Mouse (Mus musculus) heart, postnatal 0 days (tissue): ENCODE results near the gene Myo16. TPM values are rescaled to one million over a fixed set of nuclear protein-coding genes. Genes with fewer than 3 reads are reported as not detected.

Experiments
- ATAC-seq: fragments of 200-750 bp; cut with Nextera tagmentation; 2 replicates; pipeline ENCODE4 v1.8.0; 2017; ENCODE audit warnings: low read depth, moderate number of reproducible peaks, moderate library complexity; ENCODE audit not compliant: insufficient read depth
- DNase-seq: peaks from one replicate; pipeline ENCODE4 v3.0.0-alpha.2; 2016; ENCODE audit warnings: low spot score
- H3K27ac ChIP-seq: fragments of 300-500 bp; sonication (generic); 2 replicates; pipeline ENCODE4 v1.5.1; 2014; ENCODE audit warnings: low read depth, mild to moderate bottlenecking
- H3K27me3 ChIP-seq: fragments of 300-500 bp; sonication (generic); 2 replicates; pipeline ENCODE4 v1.6.1; 2014; ENCODE audit warnings: low read length, mixed read lengths; ENCODE audit not compliant: control insufficient read depth, insufficient read depth
- H3K36me3 ChIP-seq: fragments of 300-500 bp; sonication (generic); replicated peaks from 2 replicates; pipeline ENCODE4 v1.6.1; 2014; ENCODE audit warnings: low read length, mixed read lengths; ENCODE audit not compliant: control insufficient read depth, insufficient read depth
- H3K4me1 ChIP-seq: fragments of 300-500 bp; sonication (generic); 2 replicates; pipeline ENCODE4 v1.6.1; 2014; ENCODE audit warnings: antibody characterized with exemption; ENCODE audit not compliant: control insufficient read depth, insufficient read depth
- H3K4me2 ChIP-seq: fragments of 300-500 bp; sonication (generic); 2 replicates; pipeline ENCODE4 v1.6.1; 2014; ENCODE audit warnings: low read depth, mild to moderate bottlenecking, low read length, moderate library complexity
- H3K4me3 ChIP-seq: fragments of 300-500 bp; sonication (generic); 2 replicates; pipeline ENCODE4 v1.5.1; 2014; ENCODE audit warnings: low read depth, low read length
- H3K9ac ChIP-seq: fragments of 300-500 bp; sonication (generic); replicated peaks from 2 replicates; pipeline ENCODE4 v1.6.1; 2014; ENCODE audit warnings: low read depth, low read length, mixed read lengths
- H3K9me3 ChIP-seq: fragments of 300-500 bp; sonication (generic); replicated peaks from 2 replicates; pipeline ENCODE4 v1.6.1; 2016; ENCODE audit warnings: low read length; ENCODE audit not compliant: control insufficient read depth
- CTCF ChIP-seq: IDR thresholded peaks from 2 replicates; pipeline ENCODE4 v1.5.1; 2016; ENCODE audit warnings: antibody characterized with exemption, control low read depth, low read depth
- EP300 ChIP-seq: IDR thresholded peaks from 2 replicates; pipeline ENCODE4 v1.6.1; 2016; ENCODE audit warnings: antibody characterized with exemption, low read depth
- WGBS: fragments of 180-500 bp; shearing (Covaris S2); extraction: QIAGEN DNeasy Blood & Tissue Kit; methylation state at CpG from one replicate; pipeline ENCODE4 v1.1.7; 2014; 5-methylcytosine and 5-hydroxymethylcytosine counted together
- polyA plus RNA-seq: library from polyadenylated mRNA; unstranded; fragments of >200 nt; fragmentation: Nextera tagmentation; extraction: Ambion mirVana; gene quantifications from 2 replicates; pipeline ENCODE4 v1.2.1, GENCODE M21; 2015
- total RNA-seq: library from RNA; depleted of rRNA; stranded (reverse); fragments of >200 nt; gene quantifications from 2 replicates; pipeline ENCODE4 v1.2.3, GENCODE M21; 2014; ENCODE audit warnings: low replicate concordance

Gene Myo16
- total and polyA plus RNA-seq, 2 experiments from 2014 or later, result not detected

- Histone ChIP-seq H3K9me3 (no peaks in the 10 kb centered on the region), H3K36me3 (no peaks in the 10 kb centered on the region), H3K27me3 (no peaks in the 10 kb centered on the region), H3K4me1 (peaks cover 4% of the 10 kb centered on the region), H3K4me3 (no peak overlapping the region), H3K9ac (no peak overlapping the region), H3K27ac (no peak overlapping the region), H3K4me2 (no peak overlapping the region)
- DNase-seq, result no peak
- 87% methylated on average over 3 of the region's 3 CpGs for WGBS
- no peak for ATAC-seq
- TF ChIP-seq EP300 (no peak), CTCF (no peak)
These were observed 442.6 kb downstream of the Myo16 start for GRCm38 (mm10) chr8:10596353-10596752.

- WGBS, result 77% methylated on average over 5 of the region's 5 CpGs
- TF ChIP-seq EP300 (no peak), CTCF (no peak)
- Histone ChIP-seq H3K9ac (no peak overlapping the region), H3K9me3 (no peaks in the 10 kb centered on the region), H3K27ac (no peak overlapping the region), H3K4me1 (peaks cover 4% of the 10 kb centered on the region), H3K4me2 (no peak overlapping the region), H3K36me3 (no peaks in the 10 kb centered on the region), H3K4me3 (no peak overlapping the region), H3K27me3 (no peaks in the 10 kb centered on the region)
- ATAC-seq (no peak), DNase-seq (no peak)
These were observed 443.9 kb downstream of the Myo16 start for GRCm38 (mm10) chr8:10597595-10597994.

GRCm38 (mm10) chr8:10598889-10599288 is 445.2 kb downstream of the Myo16 start:
- TF ChIP-seq CTCF, result no peak
- TF ChIP-seq EP300, result no peak
- H3K27ac ChIP-seq, result no peak overlapping the region
- ATAC-seq, result no peak

GRCm38 (mm10) chr8:10606028-10606815 is 452.5 kb downstream of the Myo16 start:
- TF ChIP-seq EP300, result no peak
- TF ChIP-seq CTCF, result no peak
- H3K9me3 ChIP-seq, result no peaks in the 10 kb centered on the region
- H3K4me2 ChIP-seq, result no peak overlapping the region
- H3K27ac ChIP-seq, result no peak overlapping the region
- H3K27me3 ChIP-seq, result no peaks in the 10 kb centered on the region
- no peaks in the 10 kb centered on the region for H3K36me3 ChIP-seq
- DNase-seq (no peak), ATAC-seq (0 out of 2 replicates have a peak, but pooled peaks have one; percentile 36)
- 0 out of 2 replicates have a peak, but pooled peaks cover 3% of the 10 kb centered on the region for H3K4me1 ChIP-seq
- WGBS, result 40% methylated on average over 12 of the region's 12 CpGs
- H3K9ac ChIP-seq, result no peak overlapping the region
- no peak overlapping the region for H3K4me3 ChIP-seq

More at GRCm38 (mm10) chr8:10598889-10599288, 445.2 kb downstream of the Myo16 start:
- Histone ChIP-seq H3K4me2 (no peak overlapping the region), H3K27me3 (no peaks in the 10 kb centered on the region), H3K36me3 (no peaks in the 10 kb centered on the region), H3K9ac (no peak overlapping the region), H3K9me3 (no peaks in the 10 kb centered on the region), H3K4me3 (no peak overlapping the region), H3K4me1 (peaks cover 4% of the 10 kb centered on the region)
- no peak for DNase-seq
- WGBS, result 36% methylated on average over 5 of the region's 5 CpGs

- Histone ChIP-seq H3K27me3 (no peaks in the 10 kb centered on the region), H3K4me2 (no peak overlapping the region), H3K27ac (no peak overlapping the region), H3K36me3 (no peaks in the 10 kb centered on the region), H3K4me1 (0 out of 2 replicates have a peak, but pooled peaks cover 3% of the 10 kb centered on the region), H3K4me3 (no peak overlapping the region), H3K9me3 (no peaks in the 10 kb centered on the region), H3K9ac (no peak overlapping the region)
- WGBS, result 60% methylated on average over 4 of the region's 4 CpGs
- ATAC-seq (no peak), DNase-seq (no peak)
- TF ChIP-seq EP300 (no peak), CTCF (no peak)
These were observed 453.1 kb downstream of the Myo16 start for GRCm38 (mm10) chr8:10606816-10607209.
